Mouse (Mus musculus): ENCODE measurements around the gene Arl13a. TPM values are rescaled to one million over a fixed set of nuclear protein-coding genes. Genes with fewer than 3 reads are reported as not detected.
"Not testable (repeated sequence)": the region's sequence is repeated elsewhere in the genome, so short reads cannot be mapped to it uniquely, and the experiment has no call there.

Gene Arl13a
- polyA plus RNA-seq (2012; rRNA removed) (not detected in 2 replicates), polyA plus RNA-seq (2014; fragmentation: Nextera tagmentation; extraction: Ambion mirVana) (not detected in 2 replicates)

DNA sequence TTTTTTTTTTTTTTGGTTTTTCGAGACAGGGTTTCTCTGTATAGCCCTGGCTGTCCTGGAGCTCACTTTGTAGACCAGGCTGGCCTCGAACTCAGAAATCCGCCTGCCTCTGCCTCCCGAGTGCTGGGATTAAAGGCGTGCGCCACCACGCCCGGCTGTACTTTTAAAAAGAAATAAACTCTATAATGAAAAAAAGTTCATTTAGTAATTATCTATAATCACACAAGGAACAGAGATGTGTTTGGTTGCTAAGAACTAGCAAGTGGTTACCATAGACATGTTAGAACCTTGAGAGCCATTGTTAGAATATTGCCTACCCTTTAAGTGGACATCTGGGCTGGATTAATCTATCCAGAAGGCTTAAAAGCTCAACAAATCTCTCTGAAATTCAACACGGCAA is at the start of gene Arl13a:
Gene Arl13a, plus strand, starts transcription at position 301 of the 400 bp plus-strand sequence.
- H3K27ac ChIP-seq; H3K4me3 ChIP-seq (ENCODE audit: insufficient read depth in 1 of 2, low read depth in 2 of 2, low read length in 2 of 2); H3K36me3 ChIP-seq (replicated peaks; ENCODE audit: control insufficient read depth, insufficient read depth, low read depth); H3K27me3 ChIP-seq (ENCODE audit: control insufficient read depth, insufficient read depth, low read length); H3K4me2 ChIP-seq (ENCODE audit: low read depth); ATAC-seq (ENCODE audit: insufficient read depth); H3K9me3 ChIP-seq (ENCODE audit: control insufficient read depth, low read length); H3K9ac ChIP-seq (replicated peaks); H3K4me1 ChIP-seq (replicated peaks; ENCODE audit: control insufficient read depth in 2 of 2, insufficient read depth in 2 of 2, low read length in 1 of 2); DNase-seq (ENCODE audit: low read depth in 3 of 3, low spot score in 3 of 3): not testable (repeated sequence)
- 82% methylated on average over 8 of the region's 9 CpGs for WGBS (ENCODE audit: insufficient replicate concordance)

DNA sequence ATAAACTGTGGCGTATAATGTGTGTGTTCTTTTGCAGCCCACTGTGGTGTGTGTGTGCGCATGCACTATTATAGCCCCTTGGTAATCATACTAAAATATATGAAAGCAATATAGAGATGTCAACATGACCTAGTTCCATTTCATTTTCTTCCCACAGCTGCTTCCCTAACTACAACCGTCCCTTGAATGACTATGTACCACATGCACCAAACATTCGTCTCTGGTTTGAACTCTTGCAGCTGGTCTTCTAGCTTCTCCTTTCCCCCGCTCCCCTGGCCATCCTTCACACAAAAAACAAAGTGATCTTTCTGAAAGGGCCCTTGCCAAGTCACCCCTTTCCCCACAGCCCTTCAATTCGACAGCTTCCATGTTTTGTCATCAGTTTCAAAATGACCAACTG is 47.3 kb upstream of the Arl13a start:
- Histone ChIP-seq H3K9ac (replicated peaks) (no peak overlapping the region), H3K36me3 (replicated peaks; ENCODE audit: control insufficient read depth, insufficient read depth, low read depth) (no peaks in the 10 kb centered on the region), H3K9me3 (ENCODE audit: control insufficient read depth, low read length) (no peaks in the 10 kb centered on the region), H3K4me3 (ENCODE audit: insufficient read depth in 1 of 2, low read depth in 2 of 2, low read length in 2 of 2) (no peak overlapping the region), H3K27ac (no peak overlapping the region), H3K27me3 (ENCODE audit: control insufficient read depth, insufficient read depth, low read length) (no peaks in the 10 kb centered on the region), H3K4me1 (replicated peaks; ENCODE audit: control insufficient read depth in 2 of 2, insufficient read depth in 2 of 2, low read length in 1 of 2) (no peaks in the 10 kb centered on the region), H3K4me2 (ENCODE audit: low read depth) (no peak overlapping the region)
- 58% methylated on average over 6 of the region's 6 CpGs for WGBS (ENCODE audit: insufficient replicate concordance)
- DNase-seq (ENCODE audit: low read depth in 3 of 3, low spot score in 3 of 3), result no peak
- no peak for ATAC-seq (ENCODE audit: insufficient read depth)
- TF ChIP-seq CTCF (IDR thresholded peaks at IDR 0.05; ENCODE audit: low read depth) (no peak), EP300 (IDR thresholded peaks at IDR 0.05; ENCODE audit: low read depth) (no peak)

- Histone ChIP-seq H3K27ac (no peak overlapping the region), H3K4me1 (replicated peaks; ENCODE audit: control insufficient read depth in 2 of 2, insufficient read depth in 2 of 2, low read length in 1 of 2) (no peaks in the 10 kb centered on the region), H3K9me3 (ENCODE audit: control insufficient read depth, low read length) (no peaks in the 10 kb centered on the region), H3K36me3 (replicated peaks; ENCODE audit: control insufficient read depth, insufficient read depth, low read depth) (no peaks in the 10 kb centered on the region), H3K27me3 (ENCODE audit: control insufficient read depth, insufficient read depth, low read length) (no peaks in the 10 kb centered on the region), H3K9ac (replicated peaks) (no peak overlapping the region), H3K4me2 (ENCODE audit: low read depth) (no peak overlapping the region), H3K4me3 (ENCODE audit: insufficient read depth in 1 of 2, low read depth in 2 of 2, low read length in 2 of 2) (no peak overlapping the region)
- ATAC-seq (ENCODE audit: insufficient read depth) (no peak), DNase-seq (ENCODE audit: low read depth in 3 of 3, low spot score in 3 of 3) (no peak)
- no peak for TF ChIP-seq CTCF (IDR thresholded peaks at IDR 0.05; ENCODE audit: low read depth)
- WGBS (ENCODE audit: insufficient replicate concordance), result 60% methylated on average over 1 of the region's 1 CpGs
Measured at GRCm38 (mm10) chrX:134141551-134141950, 45.8 kb upstream of the Arl13a start.

GRCm38 (mm10) chrX:134141986-134142385 is 45.3 kb upstream of the Arl13a start:
- no peak overlapping the region for H3K4me2 ChIP-seq (ENCODE audit: low read depth)
- ATAC-seq (ENCODE audit: insufficient read depth), result peak; percentile 50; the same call in 1 of the 2 replicates
- no peak overlapping the region for H3K4me3 ChIP-seq (ENCODE audit: insufficient read depth in 1 of 2, low read depth in 2 of 2, low read length in 2 of 2)
- no peaks in the 10 kb centered on the region for H3K27me3 ChIP-seq (ENCODE audit: control insufficient read depth, insufficient read depth, low read length)
- DNase-seq (ENCODE audit: low read depth in 3 of 3, low spot score in 3 of 3), result peak in 1 of 3 experiments; percentile 2
- no peaks in the 10 kb centered on the region for H3K9me3 ChIP-seq (ENCODE audit: control insufficient read depth, low read length)
- no peak overlapping the region for H3K27ac ChIP-seq
- TF ChIP-seq EP300 (IDR thresholded peaks at IDR 0.05; ENCODE audit: low read depth), result peak; percentile 42; the same call in 1 of the 2 replicates
- TF ChIP-seq CTCF (IDR thresholded peaks at IDR 0.05; ENCODE audit: low read depth), result no peak
- no peaks in the 10 kb centered on the region for H3K4me1 ChIP-seq (replicated peaks; ENCODE audit: control insufficient read depth in 2 of 2, insufficient read depth in 2 of 2, low read length in 1 of 2)
- 22% methylated on average over 4 of the region's 4 CpGs for WGBS (ENCODE audit: insufficient replicate concordance)
- H3K36me3 ChIP-seq (replicated peaks; ENCODE audit: control insufficient read depth, insufficient read depth, low read depth), result no peaks in the 10 kb centered on the region
- no peak overlapping the region for H3K9ac ChIP-seq (replicated peaks)

GRCm38 (mm10) chrX:134158151-134158550 is 29.1 kb upstream of the Arl13a start:
- H3K36me3 ChIP-seq (replicated peaks; ENCODE audit: control insufficient read depth, insufficient read depth, low read depth), result no peaks in the 10 kb centered on the region
- H3K4me1 ChIP-seq (replicated peaks; ENCODE audit: control insufficient read depth in 2 of 2, insufficient read depth in 2 of 2, low read length in 1 of 2), result no peaks in the 10 kb centered on the region

More at GRCm38 (mm10) chrX:134158151-134158550, 29.1 kb upstream of the Arl13a start:
- no peak overlapping the region for H3K4me3 ChIP-seq (ENCODE audit: insufficient read depth in 1 of 2, low read depth in 2 of 2, low read length in 2 of 2)
- TF ChIP-seq EP300 (IDR thresholded peaks at IDR 0.05; ENCODE audit: low read depth) (no peak), CTCF (IDR thresholded peaks at IDR 0.05; ENCODE audit: low read depth) (no peak)
- no peak overlapping the region for H3K27ac ChIP-seq
- DNase-seq (ENCODE audit: low read depth in 3 of 3, low spot score in 3 of 3) (no peak), ATAC-seq (ENCODE audit: insufficient read depth) (no peak)
- H3K4me2 ChIP-seq (ENCODE audit: low read depth), result no peak overlapping the region
- H3K9me3 ChIP-seq (ENCODE audit: control insufficient read depth, low read length), result no peaks in the 10 kb centered on the region
- WGBS (ENCODE audit: insufficient replicate concordance), result 27% methylated on average over 7 of the region's 7 CpGs
- H3K27me3 ChIP-seq (ENCODE audit: control insufficient read depth, insufficient read depth, low read length), result no peaks in the 10 kb centered on the region; the same call in 1 of the 2 replicates
- H3K9ac ChIP-seq (replicated peaks), result no peak overlapping the region
